Mouse (Mus musculus): Measurements from ENCODE around the gene Gpatch2. TPM values are rescaled to one million over a fixed set of nuclear protein-coding genes. Genes with fewer than 3 reads are reported as not detected.

The Gpatch2 gene
- polyA plus RNA-seq, 1 experiment, result 5.9 TPM

DNA sequence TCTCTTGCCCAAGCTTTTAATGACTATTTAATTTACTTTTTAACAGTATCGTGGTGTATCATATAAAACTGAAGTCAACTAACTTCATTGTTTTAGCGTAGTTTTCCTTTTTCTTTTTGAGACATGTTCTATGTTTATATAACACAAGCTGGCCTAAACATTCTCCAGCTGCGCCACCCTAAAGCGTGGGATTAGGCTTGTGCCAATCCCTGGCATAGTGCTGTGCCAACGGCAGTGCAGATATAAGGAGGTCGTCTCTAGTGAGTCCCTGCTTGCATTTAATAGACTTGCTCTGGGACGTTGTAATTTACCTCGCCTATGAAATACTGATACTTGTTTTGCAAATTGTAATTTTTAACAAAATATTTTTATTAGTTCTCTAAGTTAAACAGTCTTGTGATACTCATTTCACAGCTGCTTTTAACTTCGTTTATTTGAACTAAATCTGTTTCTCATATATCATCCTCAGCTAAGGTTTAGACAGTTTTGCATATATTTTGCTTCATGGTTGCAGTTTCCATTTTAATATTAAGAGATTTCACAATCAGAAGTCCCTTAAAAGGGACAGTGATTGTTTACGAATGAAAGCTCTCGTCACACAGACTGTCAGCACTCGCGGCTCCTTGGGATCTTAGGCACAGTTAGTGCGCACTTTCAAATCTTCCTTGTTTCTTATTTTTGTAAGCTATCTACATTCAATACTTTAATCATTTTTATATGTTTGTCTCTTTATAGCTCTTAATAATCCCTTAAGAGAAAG, 17.1 kb downstream of the Gpatch2 start:
- Histone ChIP-seq H3K4me3 (ENCODE audit: insufficient read depth, low read depth, low read length) (no peak overlapping the region), H3K27ac (replicated peaks; ENCODE audit: low read depth, low read length) (no peak overlapping the region), H3K4me1 (ENCODE audit: control insufficient read depth, insufficient read depth, insufficient read length, low read length) (peaks cover 10% of the 10 kb centered on the region; the same call in 1 of the 2 replicates)

- Histone ChIP-seq H3K4me3 (ENCODE audit: insufficient read depth, low read depth, low read length) (no peak overlapping the region), H3K4me1 (ENCODE audit: control insufficient read depth, insufficient read depth, insufficient read length, low read length) (peaks cover 5% of the 10 kb centered on the region; the same call in 1 of the 2 replicates), H3K27ac (replicated peaks; ENCODE audit: low read depth, low read length) (no peak overlapping the region)
Measured at GRCm38 (mm10) chr1:187232996-187233615, 17.8 kb downstream of the Gpatch2 start.

GRCm38 (mm10) chr1:187235161-187235560, 19.9 kb downstream of the Gpatch2 start:
- H3K4me1 ChIP-seq (ENCODE audit: control insufficient read depth, insufficient read depth, insufficient read length, low read length), result no peaks in the 10 kb centered on the region
- no peak overlapping the region for H3K4me3 ChIP-seq (ENCODE audit: insufficient read depth, low read depth, low read length)
- no peak overlapping the region for H3K27ac ChIP-seq (replicated peaks; ENCODE audit: low read depth, low read length)

GRCm38 (mm10) chr1:187236296-187236695, 21.0 kb downstream of the Gpatch2 start:
- Histone ChIP-seq H3K4me3 (ENCODE audit: insufficient read depth, low read depth, low read length) (no peak overlapping the region), H3K27ac (replicated peaks; ENCODE audit: low read depth, low read length) (0 out of 2 replicates have a peak overlapping the region, but pooled peaks have one; percentile 25), H3K4me1 (ENCODE audit: control insufficient read depth, insufficient read depth, insufficient read length, low read length) (no peaks in the 10 kb centered on the region)

GRCm38 (mm10) chr1:187238061-187238460, 22.8 kb downstream of the Gpatch2 start:
- H3K27ac ChIP-seq (replicated peaks; ENCODE audit: low read depth, low read length), result no peak overlapping the region
- no peak overlapping the region for H3K4me3 ChIP-seq (ENCODE audit: insufficient read depth, low read depth, low read length)
- H3K4me1 ChIP-seq (ENCODE audit: control insufficient read depth, insufficient read depth, insufficient read length, low read length), result no peaks in the 10 kb centered on the region

DNA sequence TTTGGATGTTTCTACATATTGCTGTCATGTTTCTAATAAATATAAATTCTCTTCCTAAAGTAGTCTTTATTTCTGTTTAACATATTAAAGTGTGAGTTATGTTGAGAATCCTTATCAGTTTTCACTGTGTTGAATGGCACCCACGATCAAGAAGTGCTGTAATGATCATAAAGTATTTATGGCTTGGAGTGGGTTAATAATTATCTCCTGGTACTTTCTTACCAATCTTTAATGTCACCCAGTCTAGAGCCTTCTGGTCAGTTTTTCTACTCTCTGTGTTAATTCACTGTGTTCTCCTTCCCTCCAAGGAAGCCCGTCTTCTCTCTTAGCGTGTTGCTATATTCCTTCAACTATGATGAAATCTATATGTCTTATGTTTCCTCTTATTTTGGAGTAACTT, 25.0 kb downstream of the Gpatch2 start:
- Histone ChIP-seq H3K27ac (replicated peaks; ENCODE audit: low read depth, low read length) (no peak overlapping the region), H3K4me3 (ENCODE audit: insufficient read depth, low read depth, low read length) (no peak overlapping the region), H3K4me1 (ENCODE audit: control insufficient read depth, insufficient read depth, insufficient read length, low read length) (peaks cover 3% of the 10 kb centered on the region; the same call in 1 of the 2 replicates)

DNA sequence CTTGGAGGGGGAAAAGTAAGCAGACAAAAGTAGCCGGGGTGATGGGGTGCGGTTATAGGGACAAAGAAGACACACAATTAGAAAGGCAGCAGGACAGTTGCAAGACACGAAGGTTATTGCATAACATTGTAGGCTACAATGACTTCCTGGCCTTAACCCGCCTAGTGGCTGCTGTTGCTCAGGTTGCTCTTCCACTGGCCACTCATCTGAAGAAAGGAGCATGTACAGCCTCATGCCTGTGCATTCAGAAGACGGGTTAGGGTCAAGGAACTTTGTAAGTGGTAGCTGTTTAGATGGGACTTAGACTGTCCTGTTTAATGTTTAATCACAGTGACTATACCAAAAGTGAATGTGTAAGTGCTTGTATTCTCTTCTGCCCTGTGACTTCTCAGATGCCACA, 26.0 kb downstream of the Gpatch2 start:
- no peak overlapping the region for H3K4me3 ChIP-seq (ENCODE audit: insufficient read depth, low read depth, low read length)
- H3K27ac ChIP-seq (replicated peaks; ENCODE audit: low read depth, low read length), result no peak overlapping the region
- H3K4me1 ChIP-seq (ENCODE audit: control insufficient read depth, insufficient read depth, insufficient read length, low read length), result peaks cover 3% of the 10 kb centered on the region; the same call in 1 of the 2 replicates

GRCm38 (mm10) chr1:187244734-187245133, 29.4 kb downstream of the Gpatch2 start:
- peak overlapping the region; percentile 70 for H3K27ac ChIP-seq (replicated peaks; ENCODE audit: low read depth, low read length)
- peaks cover 3% of the 10 kb centered on the region; the same call in 1 of the 2 replicates for H3K4me1 ChIP-seq (ENCODE audit: control insufficient read depth, insufficient read depth, insufficient read length, low read length)
- H3K4me3 ChIP-seq (ENCODE audit: insufficient read depth, low read depth, low read length), result no peak overlapping the region

DNA sequence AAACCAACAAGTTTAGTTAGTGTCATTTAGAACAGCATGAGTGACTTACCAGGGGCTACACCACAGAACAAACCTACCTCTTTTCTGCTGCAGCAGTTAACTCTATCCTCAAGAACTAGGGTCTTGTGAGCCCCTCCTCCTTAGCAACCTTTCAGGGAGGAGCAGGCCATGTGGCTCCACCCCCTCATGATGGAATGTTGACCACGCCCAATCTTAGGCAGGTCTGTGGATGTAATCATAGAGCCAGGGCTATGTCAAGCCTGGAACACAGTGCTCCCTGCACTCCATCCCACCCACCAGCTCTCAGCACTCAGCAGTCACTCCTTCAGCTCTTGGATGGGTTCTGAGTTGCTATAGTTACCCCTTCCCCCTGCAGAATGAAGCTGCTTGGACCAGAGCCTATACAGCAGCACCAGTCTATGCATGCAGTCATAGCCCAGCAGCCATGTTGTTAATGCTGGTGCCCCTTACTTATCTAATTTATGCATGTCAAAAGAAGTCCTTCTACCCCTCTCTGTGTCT, 35.5 kb downstream of the Gpatch2 start:
- no peak overlapping the region for H3K4me3 ChIP-seq (ENCODE audit: insufficient read depth, low read depth, low read length)
- no peak overlapping the region for H3K27ac ChIP-seq (replicated peaks; ENCODE audit: low read depth, low read length)

DNA sequence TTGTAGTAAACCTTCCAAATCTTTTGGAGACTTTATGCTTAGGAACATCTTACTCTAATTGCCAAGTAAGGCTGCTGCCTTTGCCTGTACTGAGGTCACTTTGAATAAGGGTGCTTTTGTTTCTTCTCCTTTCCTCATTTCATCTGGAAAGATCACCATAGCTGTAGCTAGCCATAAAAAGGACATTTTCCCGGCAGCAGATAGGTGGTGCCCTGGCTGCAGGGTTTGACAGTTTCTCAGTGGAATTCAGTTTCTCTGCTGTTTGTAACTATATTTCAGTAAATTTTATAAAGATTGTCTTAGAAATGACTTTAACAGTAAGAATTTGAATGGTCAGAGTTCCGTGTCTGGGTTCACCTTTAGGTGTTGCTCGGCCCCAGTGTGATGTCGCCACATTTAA, 43.4 kb downstream of the Gpatch2 start:
- Histone ChIP-seq H3K4me3 (ENCODE audit: insufficient read depth, low read depth, low read length) (no peak overlapping the region), H3K4me1 (ENCODE audit: control insufficient read depth, insufficient read depth, insufficient read length, low read length) (no peaks in the 10 kb centered on the region), H3K27ac (replicated peaks; ENCODE audit: low read depth, low read length) (no peak overlapping the region)

More for the DNA sequence above, 35.5 kb downstream of the Gpatch2 start:
- no peaks in the 10 kb centered on the region for H3K4me1 ChIP-seq (ENCODE audit: control insufficient read depth, insufficient read depth, insufficient read length, low read length)

GRCm38 (mm10) chr1:187267601-187268000, 52.3 kb downstream of the Gpatch2 start:
- no peak overlapping the region for H3K27ac ChIP-seq (replicated peaks; ENCODE audit: low read depth, low read length)
- H3K4me1 ChIP-seq (ENCODE audit: control insufficient read depth, insufficient read depth, insufficient read length, low read length), result peaks cover 2% of the 10 kb centered on the region; the same call in 1 of the 2 replicates
- no peak overlapping the region for H3K4me3 ChIP-seq (ENCODE audit: insufficient read depth, low read depth, low read length)

DNA sequence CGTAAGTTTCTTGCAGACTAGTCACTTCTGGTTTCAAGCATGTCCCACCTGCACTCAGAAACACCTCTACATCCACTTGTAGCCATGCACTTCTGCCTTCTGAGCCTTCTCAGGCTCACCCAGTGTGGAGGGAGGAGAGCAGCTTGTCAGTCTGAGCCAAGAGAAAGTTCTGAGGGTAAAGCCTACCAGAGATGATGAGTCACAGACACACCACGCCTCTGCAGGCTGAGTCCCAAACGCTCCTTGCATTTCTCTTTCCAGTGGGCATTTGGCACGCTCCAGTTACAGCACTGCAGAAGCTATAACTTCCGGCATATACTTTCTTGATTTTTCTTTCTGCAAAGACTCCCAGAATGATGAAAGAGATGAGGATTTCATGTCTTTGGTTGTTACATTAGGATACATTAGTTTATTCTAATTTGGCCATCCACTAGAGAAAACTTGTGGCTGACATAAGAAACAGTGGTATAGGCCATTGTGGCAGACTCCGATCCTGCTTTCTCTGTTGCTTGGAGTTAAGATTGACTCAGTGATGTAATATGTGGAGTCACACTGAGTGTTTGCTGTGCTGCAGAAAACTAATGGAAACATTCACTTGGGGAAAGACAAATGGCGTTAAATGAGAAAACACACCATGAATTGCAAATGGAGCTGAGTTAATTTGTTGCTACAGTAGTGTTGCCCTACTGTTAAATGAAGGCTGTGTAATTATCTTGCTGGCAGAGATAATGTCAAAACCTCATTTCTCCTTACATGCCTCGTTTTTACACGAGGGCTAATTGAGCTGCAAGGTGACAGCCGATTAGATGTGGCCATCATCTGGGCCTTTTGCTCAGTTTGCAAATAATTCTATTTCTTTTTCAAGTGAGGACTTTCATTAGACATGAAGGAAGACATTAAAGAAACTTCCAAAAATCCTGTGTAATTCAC, 55.3 kb downstream of the Gpatch2 start:
- Histone ChIP-seq H3K4me1 (ENCODE audit: control insufficient read depth, insufficient read depth, insufficient read length, low read length) (peaks cover 2% of the 10 kb centered on the region; the same call in 1 of the 2 replicates), H3K27ac (replicated peaks; ENCODE audit: low read depth, low read length) (no peak overlapping the region), H3K4me3 (ENCODE audit: insufficient read depth, low read depth, low read length) (no peak overlapping the region)

- H3K4me1 ChIP-seq (ENCODE audit: control insufficient read depth, insufficient read depth, insufficient read length, low read length), result no peaks in the 10 kb centered on the region
- no peak overlapping the region for H3K4me3 ChIP-seq (ENCODE audit: insufficient read depth, low read depth, low read length)
- no peak overlapping the region for H3K27ac ChIP-seq (replicated peaks; ENCODE audit: low read depth, low read length)
Measured at GRCm38 (mm10) chr1:187277324-187277723, 62.0 kb downstream of the Gpatch2 start.

DNA sequence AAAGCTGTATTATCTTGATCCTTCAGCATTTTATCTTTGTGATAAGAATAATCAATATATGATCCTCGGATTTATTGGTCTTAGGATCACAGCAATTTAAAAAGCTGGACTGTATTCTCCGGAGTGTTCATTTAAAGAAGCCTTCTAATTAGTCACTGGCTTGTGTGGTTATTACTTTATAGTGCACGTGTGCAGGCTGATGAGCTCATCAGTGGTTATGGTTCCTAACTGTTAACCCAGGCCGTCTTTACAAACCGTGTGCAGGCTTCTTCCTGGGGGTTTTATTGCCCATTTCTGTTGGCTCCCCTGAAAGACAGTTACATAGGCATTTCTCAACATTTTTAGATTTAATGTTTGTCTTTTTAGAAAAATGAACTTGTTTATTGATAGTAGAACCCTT, 63.2 kb downstream of the Gpatch2 start:
- no peak overlapping the region for H3K4me3 ChIP-seq (ENCODE audit: insufficient read depth, low read depth, low read length)
- peaks cover 5% of the 10 kb centered on the region; the same call in 1 of the 2 replicates for H3K4me1 ChIP-seq (ENCODE audit: control insufficient read depth, insufficient read depth, insufficient read length, low read length)
- H3K27ac ChIP-seq (replicated peaks; ENCODE audit: low read depth, low read length), result no peak overlapping the region

DNA sequence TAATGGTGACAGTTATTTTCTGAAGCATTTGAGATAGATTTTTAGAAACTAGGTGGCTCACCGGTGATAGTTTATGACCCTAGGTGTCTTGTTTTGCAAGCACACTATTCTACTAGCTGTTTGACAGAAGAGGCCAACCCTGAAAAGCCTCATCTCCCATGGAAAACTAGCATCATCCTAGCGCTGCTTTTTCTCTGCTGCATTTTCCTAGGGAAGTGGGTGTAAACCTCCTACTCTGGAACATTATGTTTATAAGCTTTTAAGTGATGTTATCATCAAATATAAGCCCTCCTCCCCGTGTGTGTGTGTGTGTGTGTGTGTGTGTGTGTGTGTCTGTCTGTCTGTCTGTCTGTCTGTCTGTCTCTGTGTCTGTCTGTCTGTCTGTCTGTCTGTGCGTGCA, 64.5 kb downstream of the Gpatch2 start:
- H3K4me3 ChIP-seq (ENCODE audit: insufficient read depth, low read depth, low read length), result no peak overlapping the region
- H3K4me1 ChIP-seq (ENCODE audit: control insufficient read depth, insufficient read depth, insufficient read length, low read length), result peaks cover 5% of the 10 kb centered on the region; the same call in 1 of the 2 replicates
- H3K27ac ChIP-seq (replicated peaks; ENCODE audit: low read depth, low read length), result no peak overlapping the region
